Mouse (Mus musculus) ZHBTc4 (cell line): ENCODE measurements around the gene Fmnl1.

ENCODE experiments used
- DNase-seq: peaks from one replicate; pipeline ENCODE4 v3.0.0-alpha.2; 2011; ENCODE audit warnings: low read depth, low spot score

Fmnl1 gene

GRCm38 (mm10) chr11:103170494-103171285 is at the start of gene Fmnl1:
Fmnl1 (plus strand) TSS chr11:103171107.
- DNase-seq = no peak

DNA sequence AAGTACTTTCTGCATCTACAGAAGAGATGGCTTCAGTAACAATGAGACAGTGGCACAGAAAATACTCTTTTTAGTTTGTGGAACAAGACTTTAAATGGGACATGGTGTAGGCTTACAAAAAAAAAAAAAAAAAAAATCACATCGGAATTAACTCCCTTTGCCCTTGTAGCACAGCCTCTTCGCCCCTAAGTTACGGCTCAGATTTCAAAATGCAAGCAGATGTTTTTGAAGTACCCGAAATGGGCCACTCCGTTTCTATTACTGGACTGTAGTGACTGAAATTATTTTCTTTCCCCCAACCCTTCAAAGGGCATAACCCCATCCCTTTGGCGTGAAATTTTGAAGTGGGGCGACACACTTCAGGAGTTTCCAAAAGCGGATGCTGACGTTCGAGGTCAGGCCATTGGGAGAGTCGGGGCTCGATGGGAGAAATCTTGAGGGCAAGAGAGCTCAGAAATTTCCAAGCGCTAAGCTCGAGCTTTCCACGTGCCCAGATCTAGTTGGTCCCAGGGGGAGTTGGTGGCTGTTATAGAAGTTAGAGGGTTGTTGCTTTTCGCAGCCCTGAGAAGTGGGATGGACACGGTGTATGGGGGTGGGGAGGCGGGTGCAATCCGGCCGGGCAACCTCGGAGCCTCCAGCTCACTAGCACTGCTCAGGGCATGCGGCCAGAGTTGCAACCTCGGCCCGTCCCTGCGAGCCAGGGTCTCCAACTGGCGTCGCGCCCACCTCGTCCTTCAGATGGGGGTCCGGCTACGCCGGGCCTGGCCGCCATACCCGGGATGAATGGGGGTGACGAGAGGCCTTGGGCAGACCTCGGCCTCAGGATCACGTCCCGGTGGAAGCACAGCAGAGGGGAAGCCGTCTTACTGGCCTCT is 39.0 kb upstream of the Fmnl1 start, which contains the start of gene Hexim2:
Gene Hexim2 (plus strand): TSS at position 729 of the 875 bp plus-strand sequence.
- peak; percentile 54 for DNase-seq

GRCm38 (mm10) chr11:103132576-103133455 is 38.1 kb upstream of the Fmnl1 start:
- peak; percentile 100 for DNase-seq

DNA sequence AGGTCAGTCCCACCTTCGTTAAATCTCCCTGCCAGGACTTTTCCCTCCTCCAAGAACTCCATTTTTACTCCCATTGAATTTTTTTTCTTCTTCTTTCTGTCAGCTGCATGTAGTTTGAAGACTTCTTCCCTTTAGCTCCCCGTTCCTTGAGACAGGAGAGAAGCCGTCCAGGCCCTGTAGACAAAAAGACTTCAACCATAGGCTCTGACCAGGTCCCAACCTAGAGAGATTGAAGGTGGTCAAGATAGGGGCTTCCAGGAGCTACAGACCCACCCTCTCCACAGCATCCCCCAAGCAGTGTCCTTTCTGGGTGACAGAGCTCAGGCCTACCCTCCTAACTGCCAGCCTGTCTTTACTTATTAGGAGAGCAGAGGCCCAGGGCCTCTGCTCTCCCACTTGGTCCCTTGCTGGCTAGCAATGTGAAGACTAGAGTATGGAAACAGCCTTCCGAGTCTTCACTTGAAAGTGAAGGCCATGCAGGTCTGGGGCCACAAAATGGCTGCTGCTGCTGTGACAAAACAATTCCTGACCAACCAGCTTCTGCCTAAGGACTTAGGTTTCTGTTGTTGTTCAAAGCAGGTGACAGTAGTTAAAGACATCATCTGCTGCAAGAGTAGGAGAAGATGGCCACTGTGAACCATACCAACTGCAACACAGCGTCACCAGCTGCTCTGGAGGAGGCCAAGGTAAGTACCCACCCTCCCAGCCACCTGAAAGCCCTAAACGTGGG is 37.3 kb upstream of the Fmnl1 start:
- DNase-seq = no peak

GRCm38 (mm10) chr11:103134221-103134620 is 36.7 kb upstream of the Fmnl1 start:
- DNase-seq = no peak

GRCm38 (mm10) chr11:103136039-103136577 is 34.8 kb upstream of the Fmnl1 start:
- no peak for DNase-seq

DNA sequence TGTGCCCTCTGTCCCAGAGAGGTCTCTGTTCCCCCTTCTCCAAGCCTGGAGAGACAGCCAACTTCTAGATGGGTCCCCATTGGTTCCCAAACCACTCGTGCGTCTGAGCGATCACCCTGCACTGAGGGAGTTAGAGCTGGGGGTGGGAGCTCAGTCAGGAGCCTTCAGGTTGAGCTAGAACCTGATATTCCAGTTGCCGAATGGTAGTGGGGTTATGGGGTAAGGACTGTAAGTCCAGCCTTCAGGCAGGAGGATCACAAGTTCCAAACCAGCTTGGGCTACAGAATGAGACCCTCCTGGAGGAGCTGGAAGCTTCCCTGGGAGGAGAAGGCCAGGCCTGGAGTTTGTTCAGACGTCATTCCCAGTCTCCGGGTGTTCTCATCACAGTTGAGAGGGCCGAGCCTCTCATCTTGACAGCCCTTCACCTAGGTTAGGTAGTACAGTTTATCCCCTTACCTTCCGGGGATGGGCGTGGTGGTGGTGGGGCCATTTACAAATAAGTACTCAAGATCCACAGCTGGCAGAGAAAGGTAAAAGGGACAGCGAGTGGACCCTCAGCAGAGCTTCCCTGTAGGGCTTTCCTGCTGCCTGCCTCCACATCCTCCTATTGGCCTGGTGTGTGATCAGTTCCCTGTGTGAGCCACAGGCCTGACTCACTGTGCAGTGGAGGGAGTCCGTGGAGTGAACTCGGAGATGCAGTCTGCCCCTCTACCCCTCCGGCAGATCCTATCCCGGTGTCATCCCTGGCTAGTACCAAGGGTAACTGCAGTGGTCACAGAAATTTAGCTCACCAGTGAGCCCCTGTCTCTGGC is 30.8 kb upstream of the Fmnl1 start:
- no peak for DNase-seq

DNA sequence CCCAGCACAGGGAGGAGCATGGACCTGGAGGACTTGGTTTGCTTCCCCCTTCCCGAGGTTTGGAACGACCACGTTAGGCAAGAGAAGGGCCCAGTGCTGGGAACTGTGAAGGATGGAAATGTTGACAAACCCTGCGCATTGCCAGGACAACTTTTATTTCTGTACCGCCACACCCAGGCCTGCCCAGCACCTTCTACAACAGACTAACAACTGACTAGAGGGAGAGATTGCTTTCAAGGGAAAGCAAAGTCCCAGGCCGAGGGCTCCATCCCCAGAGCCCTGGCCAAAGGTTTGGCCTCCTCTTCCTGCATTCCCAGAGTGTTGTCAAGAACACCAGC is 30.2 kb upstream of the Fmnl1 start:
- no peak for DNase-seq

- DNase-seq = peak; percentile 51
Observed at GRCm38 (mm10) chr11:103141101-103141943, 29.6 kb upstream of the Fmnl1 start.

- no peak for DNase-seq
Observed at GRCm38 (mm10) chr11:103141944-103142255, 29.0 kb upstream of the Fmnl1 start.

GRCm38 (mm10) chr11:103142441-103143182 is 28.3 kb upstream of the Fmnl1 start:
- no peak for DNase-seq

DNA sequence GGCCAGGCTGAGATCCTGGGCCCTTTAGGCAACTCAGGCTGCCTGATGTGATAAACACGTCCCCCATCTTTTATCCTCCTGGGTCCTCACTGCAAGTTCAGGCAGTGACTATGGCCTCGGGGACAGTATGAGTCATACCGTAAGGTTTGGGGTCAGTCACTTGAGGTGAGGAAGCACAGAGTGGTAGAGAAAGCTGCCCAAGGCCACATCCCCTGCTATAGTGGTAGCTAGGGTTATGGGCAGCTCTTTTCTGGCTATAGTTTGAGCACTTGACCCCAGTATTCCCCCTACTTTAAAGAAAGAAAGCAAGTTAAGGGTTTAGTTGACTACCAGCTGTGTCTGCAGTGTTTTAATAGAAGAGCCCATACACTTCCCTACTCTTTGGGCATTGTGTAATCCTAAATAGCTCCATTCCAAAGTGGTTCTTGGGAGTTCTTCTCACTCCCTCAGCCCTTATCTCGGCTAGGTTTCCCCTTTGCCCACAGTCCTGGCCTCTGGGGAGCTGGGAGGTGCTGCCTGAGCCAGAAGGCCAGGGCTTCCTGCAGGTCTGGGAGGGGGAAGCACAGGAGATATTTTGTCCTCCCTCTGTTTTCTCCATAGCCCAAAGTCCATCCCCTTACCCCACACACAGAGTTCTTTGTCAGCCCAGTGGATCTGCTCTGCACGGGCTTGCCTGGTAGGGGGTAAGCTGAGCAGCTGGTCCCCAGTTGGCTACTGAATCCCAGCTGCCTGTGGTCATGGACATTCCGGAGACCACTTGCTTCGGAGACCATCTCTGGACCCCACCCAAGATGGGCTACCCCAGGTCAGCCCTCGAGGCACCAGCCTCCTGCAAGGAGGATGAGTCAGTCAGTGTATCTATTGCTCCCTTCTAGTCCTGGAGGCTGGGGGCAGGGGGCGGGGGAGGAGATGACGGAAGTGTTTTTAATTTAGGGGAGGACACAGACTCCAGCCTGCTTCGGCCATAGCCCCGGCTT is 26.3 kb upstream of the Fmnl1 start:
- no peak for DNase-seq

DNA sequence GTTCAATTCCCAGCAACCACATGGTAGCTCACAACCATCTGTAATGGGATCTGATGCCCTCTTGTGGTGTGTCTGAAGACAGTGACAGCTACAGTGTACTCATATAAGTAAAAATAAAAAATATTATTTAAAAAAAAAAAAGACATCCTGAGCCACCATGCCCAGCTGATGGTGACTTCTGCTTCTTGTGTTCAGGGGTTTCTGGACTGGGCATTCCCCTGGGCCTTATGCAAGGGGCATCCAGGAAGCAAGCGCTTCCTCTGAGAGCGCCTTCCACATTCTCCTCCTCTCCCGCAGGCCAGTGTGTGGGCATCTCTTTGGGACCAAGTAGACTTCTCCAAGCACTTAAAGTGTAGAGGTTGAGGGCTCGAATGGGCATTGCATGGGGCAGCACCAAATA is 24.5 kb upstream of the Fmnl1 start:
- no peak for DNase-seq

DNA sequence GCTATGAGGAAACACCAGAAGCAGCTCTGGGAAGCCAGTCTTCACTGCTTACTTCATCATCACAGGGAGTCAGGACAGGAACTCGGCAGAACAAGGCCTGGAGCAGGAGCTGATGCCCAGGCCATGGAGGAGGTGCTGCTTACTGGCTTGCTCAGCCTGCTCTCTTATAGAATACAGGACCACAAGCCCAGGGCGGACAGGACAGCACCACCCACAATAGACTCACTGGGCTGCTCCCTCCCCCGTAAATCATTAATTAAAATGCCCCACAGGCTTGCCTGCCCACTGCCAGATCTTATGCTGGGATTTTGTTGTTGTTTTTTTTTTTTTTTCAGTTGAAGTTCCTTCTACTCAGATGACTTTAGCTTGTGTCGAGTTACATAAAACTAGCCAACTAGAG is 23.1 kb upstream of the Fmnl1 start:
- no peak for DNase-seq

- no peak for DNase-seq
Observed at GRCm38 (mm10) chr11:103149771-103150170, 21.1 kb upstream of the Fmnl1 start.

DNA sequence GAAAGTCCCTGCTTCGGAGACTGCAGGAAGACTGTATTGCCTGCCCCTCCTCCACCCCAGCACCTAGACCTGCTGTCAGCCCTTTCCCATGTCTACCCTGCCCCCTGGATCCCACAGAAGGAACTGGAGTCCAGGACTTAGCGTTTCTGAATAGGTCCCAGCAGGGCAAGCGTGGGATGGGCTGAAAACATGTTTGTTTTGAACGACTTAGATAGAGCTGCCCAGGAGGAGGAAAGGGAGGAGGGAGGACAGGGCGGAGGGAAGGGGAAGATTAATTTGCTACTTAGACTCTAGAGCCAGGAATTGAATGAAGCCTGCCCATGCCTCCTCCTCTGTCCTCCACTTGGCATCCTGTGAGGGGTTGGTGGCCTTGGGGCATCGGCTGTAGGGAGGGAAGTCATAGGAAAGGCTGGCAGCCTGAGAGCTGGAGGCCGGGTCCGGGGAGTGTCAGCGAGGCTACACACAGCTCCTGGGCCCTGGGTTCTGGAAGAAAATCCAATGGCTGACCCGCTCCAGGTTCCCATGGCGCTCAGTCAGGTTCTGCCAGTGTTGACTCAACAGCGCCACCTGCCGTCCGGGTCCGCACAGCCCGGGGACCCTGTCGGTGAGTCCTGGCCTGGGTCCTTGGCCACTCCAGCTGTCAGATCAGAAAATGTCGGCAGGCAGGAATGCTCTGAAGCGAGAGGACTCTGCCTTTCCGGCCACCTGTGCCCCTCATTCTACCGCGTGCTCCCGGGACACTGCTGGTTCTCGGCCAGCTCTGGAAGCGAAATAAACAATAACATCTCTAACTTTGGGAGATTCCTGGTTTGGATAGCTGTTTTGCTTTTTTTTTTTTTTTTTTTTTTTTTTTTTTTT is 12.1 kb upstream of the Fmnl1 start:
- DNase-seq = peak; percentile 96
